Mouse (Mus musculus): ENCODE results near the gene Tdrd7. TPM values are rescaled to one million over a fixed set of nuclear protein-coding genes. Genes with fewer than 3 reads are reported as not detected.

Tdrd7 gene
- polyA plus RNA-seq, 1 experiment from 2014 or later, result 9.3 TPM

GRCm38 (mm10) chr4:45976931-45977667 lies 12.0 kb downstream of the Tdrd7 start:
- no peak overlapping the region for H3K9ac ChIP-seq (replicated peaks; ENCODE audit: low read length)
- no peak overlapping the region for H3K4me2 ChIP-seq (ENCODE audit: low read depth, low read length)
- no peak for DNase-seq (ENCODE audit: low spot score)
- peaks cover 4% of the 10 kb centered on the region for H3K27me3 ChIP-seq (ENCODE audit: control insufficient read depth, insufficient read depth, low read length)
- no peaks in the 10 kb centered on the region for H3K4me1 ChIP-seq (ENCODE audit: control insufficient read depth, insufficient read depth, low read length)
- no peak for ATAC-seq (replicated peaks; ENCODE audit: insufficient number of reproducible peaks, low FRiP score, low TSS enrichment, low read depth)
- 82% methylated on average over 6 of the region's 6 CpGs for WGBS
- no peaks in the 10 kb centered on the region for H3K36me3 ChIP-seq (replicated peaks; ENCODE audit: control insufficient read depth, insufficient read depth, low read depth, low read length)
- H3K4me3 ChIP-seq (ENCODE audit: low read depth, low read length), result no peak overlapping the region
- H3K27ac ChIP-seq (replicated peaks; ENCODE audit: low read depth, low read length), result no peak overlapping the region
- H3K9me3 ChIP-seq (replicated peaks; ENCODE audit: control insufficient read depth, low read length), result no peaks in the 10 kb centered on the region

GRCm38 (mm10) chr4:45979916-45980315 lies 14.8 kb downstream of the Tdrd7 start:
- 34% methylated on average over 2 of the region's 2 CpGs for WGBS
- Histone ChIP-seq H3K9me3 (replicated peaks; ENCODE audit: control insufficient read depth, low read length) (no peaks in the 10 kb centered on the region), H3K9ac (replicated peaks; ENCODE audit: low read length) (no peak overlapping the region), H3K4me3 (ENCODE audit: low read depth, low read length) (no peak overlapping the region), H3K4me1 (ENCODE audit: control insufficient read depth, insufficient read depth, low read length) (no peaks in the 10 kb centered on the region), H3K36me3 (replicated peaks; ENCODE audit: control insufficient read depth, insufficient read depth, low read depth, low read length) (no peaks in the 10 kb centered on the region), H3K27ac (replicated peaks; ENCODE audit: low read depth, low read length) (no peak overlapping the region), H3K4me2 (ENCODE audit: low read depth, low read length) (no peak overlapping the region), H3K27me3 (ENCODE audit: control insufficient read depth, insufficient read depth, low read length) (no peaks in the 10 kb centered on the region)
- ATAC-seq (replicated peaks; ENCODE audit: insufficient number of reproducible peaks, low FRiP score, low TSS enrichment, low read depth) (no peak), DNase-seq (ENCODE audit: low spot score) (no peak)

- ATAC-seq (replicated peaks; ENCODE audit: insufficient number of reproducible peaks, low FRiP score, low TSS enrichment, low read depth), result no peak
- H3K27me3 ChIP-seq (ENCODE audit: control insufficient read depth, insufficient read depth, low read length), result no peaks in the 10 kb centered on the region
- no peaks in the 10 kb centered on the region for H3K9me3 ChIP-seq (replicated peaks; ENCODE audit: control insufficient read depth, low read length)
- H3K4me3 ChIP-seq (ENCODE audit: low read depth, low read length), result no peak overlapping the region
- H3K4me1 ChIP-seq (ENCODE audit: control insufficient read depth, insufficient read depth, low read length), result no peaks in the 10 kb centered on the region
- no peak overlapping the region for H3K27ac ChIP-seq (replicated peaks; ENCODE audit: low read depth, low read length)
- H3K9ac ChIP-seq (replicated peaks; ENCODE audit: low read length), result no peak overlapping the region
- no peak for DNase-seq (ENCODE audit: low spot score)
- no peak overlapping the region for H3K4me2 ChIP-seq (ENCODE audit: low read depth, low read length)
- H3K36me3 ChIP-seq (replicated peaks; ENCODE audit: control insufficient read depth, insufficient read depth, low read depth, low read length), result no peaks in the 10 kb centered on the region
Observed at GRCm38 (mm10) chr4:45981054-45981453, 15.9 kb downstream of the Tdrd7 start.

- H3K27me3 ChIP-seq (ENCODE audit: control insufficient read depth, insufficient read depth, low read length), result no peaks in the 10 kb centered on the region
- H3K9ac ChIP-seq (replicated peaks; ENCODE audit: low read length), result no peak overlapping the region
- H3K4me2 ChIP-seq (ENCODE audit: low read depth, low read length), result no peak overlapping the region
- H3K27ac ChIP-seq (replicated peaks; ENCODE audit: low read depth, low read length), result no peak overlapping the region
- no peaks in the 10 kb centered on the region for H3K9me3 ChIP-seq (replicated peaks; ENCODE audit: control insufficient read depth, low read length)
- ATAC-seq (replicated peaks; ENCODE audit: insufficient number of reproducible peaks, low FRiP score, low TSS enrichment, low read depth) (no peak), DNase-seq (ENCODE audit: low spot score) (no peak)
- WGBS, result 70% methylated on average over 6 of the region's 6 CpGs
- H3K36me3 ChIP-seq (replicated peaks; ENCODE audit: control insufficient read depth, insufficient read depth, low read depth, low read length), result no peaks in the 10 kb centered on the region
- H3K4me3 ChIP-seq (ENCODE audit: low read depth, low read length), result no peak overlapping the region
- no peaks in the 10 kb centered on the region for H3K4me1 ChIP-seq (ENCODE audit: control insufficient read depth, insufficient read depth, low read length)
Observed at GRCm38 (mm10) chr4:45990427-45991135, 25.4 kb downstream of the Tdrd7 start.

- Histone ChIP-seq H3K27ac (replicated peaks; ENCODE audit: low read depth, low read length) (no peak overlapping the region), H3K9ac (replicated peaks; ENCODE audit: low read length) (no peak overlapping the region), H3K27me3 (ENCODE audit: control insufficient read depth, insufficient read depth, low read length) (no peaks in the 10 kb centered on the region), H3K36me3 (replicated peaks; ENCODE audit: control insufficient read depth, insufficient read depth, low read depth, low read length) (no peaks in the 10 kb centered on the region), H3K4me1 (ENCODE audit: control insufficient read depth, insufficient read depth, low read length) (no peaks in the 10 kb centered on the region), H3K9me3 (replicated peaks; ENCODE audit: control insufficient read depth, low read length) (no peaks in the 10 kb centered on the region), H3K4me3 (ENCODE audit: low read depth, low read length) (no peak overlapping the region), H3K4me2 (ENCODE audit: low read depth, low read length) (no peak overlapping the region)
- DNase-seq (ENCODE audit: low spot score) (no peak), ATAC-seq (replicated peaks; ENCODE audit: insufficient number of reproducible peaks, low FRiP score, low TSS enrichment, low read depth) (no peak)
- WGBS, result 86% methylated on average over 4 of the region's 4 CpGs
Observed at GRCm38 (mm10) chr4:45998536-45998935, 33.4 kb downstream of the Tdrd7 start.

GRCm38 (mm10) chr4:46008142-46008793 lies 43.1 kb downstream of the Tdrd7 start:
- Histone ChIP-seq H3K9ac (replicated peaks; ENCODE audit: low read length) (no peak overlapping the region), H3K4me1 (ENCODE audit: control insufficient read depth, insufficient read depth, low read length) (no peaks in the 10 kb centered on the region), H3K9me3 (replicated peaks; ENCODE audit: control insufficient read depth, low read length) (no peaks in the 10 kb centered on the region), H3K27ac (replicated peaks; ENCODE audit: low read depth, low read length) (0 out of 2 replicates have a peak overlapping the region, but pooled peaks have one; percentile 4), H3K36me3 (replicated peaks; ENCODE audit: control insufficient read depth, insufficient read depth, low read depth, low read length) (no peaks in the 10 kb centered on the region), H3K27me3 (ENCODE audit: control insufficient read depth, insufficient read depth, low read length) (no peaks in the 10 kb centered on the region), H3K4me3 (ENCODE audit: low read depth, low read length) (no peak overlapping the region), H3K4me2 (ENCODE audit: low read depth, low read length) (no peak overlapping the region)
- DNase-seq (ENCODE audit: low spot score), result no peak
- 80% methylated on average over 5 of the region's 5 CpGs for WGBS
- ATAC-seq (replicated peaks; ENCODE audit: insufficient number of reproducible peaks, low FRiP score, low TSS enrichment, low read depth), result no peak

GRCm38 (mm10) chr4:46011698-46012097 lies 46.6 kb downstream of the Tdrd7 start:
- no peaks in the 10 kb centered on the region for H3K27me3 ChIP-seq (ENCODE audit: control insufficient read depth, insufficient read depth, low read length)
- H3K4me3 ChIP-seq (ENCODE audit: low read depth, low read length), result no peak overlapping the region
- no peaks in the 10 kb centered on the region for H3K9me3 ChIP-seq (replicated peaks; ENCODE audit: control insufficient read depth, low read length)
- no peak overlapping the region for H3K27ac ChIP-seq (replicated peaks; ENCODE audit: low read depth, low read length)
- 87% methylated on average over 2 of the region's 2 CpGs for WGBS
- DNase-seq (ENCODE audit: low spot score) (no peak), ATAC-seq (replicated peaks; ENCODE audit: insufficient number of reproducible peaks, low FRiP score, low TSS enrichment, low read depth) (no peak)
- H3K9ac ChIP-seq (replicated peaks; ENCODE audit: low read length), result no peak overlapping the region
- no peaks in the 10 kb centered on the region for H3K36me3 ChIP-seq (replicated peaks; ENCODE audit: control insufficient read depth, insufficient read depth, low read depth, low read length)
- H3K4me2 ChIP-seq (ENCODE audit: low read depth, low read length), result no peak overlapping the region
- no peaks in the 10 kb centered on the region for H3K4me1 ChIP-seq (ENCODE audit: control insufficient read depth, insufficient read depth, low read length)

- H3K27ac ChIP-seq (replicated peaks; ENCODE audit: low read depth, low read length), result no peak overlapping the region
- ATAC-seq (replicated peaks; ENCODE audit: insufficient number of reproducible peaks, low FRiP score, low TSS enrichment, low read depth), result no peak
- H3K4me3 ChIP-seq (ENCODE audit: low read depth, low read length), result no peak overlapping the region
- WGBS, result 81% methylated on average over 1 of the region's 1 CpGs
- H3K36me3 ChIP-seq (replicated peaks; ENCODE audit: control insufficient read depth, insufficient read depth, low read depth, low read length), result no peaks in the 10 kb centered on the region
- H3K9me3 ChIP-seq (replicated peaks; ENCODE audit: control insufficient read depth, low read length), result no peaks in the 10 kb centered on the region
- no peak overlapping the region for H3K9ac ChIP-seq (replicated peaks; ENCODE audit: low read length)
- no peak for DNase-seq (ENCODE audit: low spot score)
- H3K4me1 ChIP-seq (ENCODE audit: control insufficient read depth, insufficient read depth, low read length), result no peaks in the 10 kb centered on the region
- H3K27me3 ChIP-seq (ENCODE audit: control insufficient read depth, insufficient read depth, low read length), result no peaks in the 10 kb centered on the region
- H3K4me2 ChIP-seq (ENCODE audit: low read depth, low read length), result no peak overlapping the region
Observed at GRCm38 (mm10) chr4:46015605-46016004, 50.5 kb downstream of the Tdrd7 start.

All from embryonic facial prominence, embryonic 11.5 days (tissue).